Mouse (Mus musculus): Measurements from ENCODE around the gene Cpm. TPM values are rescaled to one million over a fixed set of nuclear protein-coding genes. Genes with fewer than 3 reads are reported as not detected.

Cpm gene
- polyA plus RNA-seq, 1 experiment from 2014 or later: 3.1 TPM

DNA sequence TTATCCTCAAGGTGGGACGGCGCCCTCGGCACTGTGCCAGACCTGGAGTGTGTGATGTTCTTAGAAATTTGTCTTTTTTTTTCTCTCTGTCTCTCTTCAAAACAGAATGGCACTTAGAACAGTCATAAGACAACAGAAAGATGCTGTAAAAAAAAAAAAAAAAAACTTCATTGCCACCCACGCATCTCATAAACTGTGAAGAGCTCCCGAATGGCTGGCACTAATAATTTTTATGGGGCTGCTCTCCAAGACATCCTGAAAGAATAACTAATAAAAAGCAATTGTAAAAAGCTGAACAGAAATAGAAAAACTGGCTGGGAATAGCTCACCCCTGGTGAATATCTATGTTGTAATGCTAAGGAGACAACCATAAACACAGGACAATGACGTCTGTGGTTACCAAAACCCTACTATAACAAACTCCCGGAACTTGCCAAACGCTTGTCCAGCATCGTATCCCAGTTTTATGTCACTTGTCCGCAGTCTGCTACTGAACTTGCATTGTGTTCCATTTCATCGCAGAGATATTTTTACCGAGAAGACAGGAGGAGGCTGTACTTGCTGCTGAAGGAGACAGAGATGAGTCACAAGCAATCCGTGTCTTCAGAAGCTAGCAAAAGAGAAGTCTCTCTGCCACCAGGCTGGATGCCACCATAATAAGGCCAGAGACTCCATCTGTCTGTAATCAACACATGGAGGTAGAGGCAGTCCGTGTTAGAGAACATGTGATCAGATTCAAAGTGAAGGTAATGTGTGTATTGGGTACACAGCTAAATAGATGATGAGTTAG is 25.3 kb upstream of the Cpm start:
- H3K27ac ChIP-seq (replicated peaks): no peak overlapping the region
- no peaks in the 10 kb centered on the region for H3K9me3 ChIP-seq
- no peak overlapping the region for H3K9ac ChIP-seq
- no peaks in the 10 kb centered on the region for H3K4me1 ChIP-seq
- H3K4me2 ChIP-seq: no peak overlapping the region
- WGBS: 85% methylated on average over 14 of the region's 14 CpGs
- H3K36me3 ChIP-seq: no peaks in the 10 kb centered on the region
- no peak for ATAC-seq (ENCODE audit: extremely low read depth, insufficient number of reproducible peaks, low FRiP score, low TSS enrichment)
- no peaks in the 10 kb centered on the region for H3K27me3 ChIP-seq (replicated peaks)
- H3K4me3 ChIP-seq: no peak overlapping the region

DNA sequence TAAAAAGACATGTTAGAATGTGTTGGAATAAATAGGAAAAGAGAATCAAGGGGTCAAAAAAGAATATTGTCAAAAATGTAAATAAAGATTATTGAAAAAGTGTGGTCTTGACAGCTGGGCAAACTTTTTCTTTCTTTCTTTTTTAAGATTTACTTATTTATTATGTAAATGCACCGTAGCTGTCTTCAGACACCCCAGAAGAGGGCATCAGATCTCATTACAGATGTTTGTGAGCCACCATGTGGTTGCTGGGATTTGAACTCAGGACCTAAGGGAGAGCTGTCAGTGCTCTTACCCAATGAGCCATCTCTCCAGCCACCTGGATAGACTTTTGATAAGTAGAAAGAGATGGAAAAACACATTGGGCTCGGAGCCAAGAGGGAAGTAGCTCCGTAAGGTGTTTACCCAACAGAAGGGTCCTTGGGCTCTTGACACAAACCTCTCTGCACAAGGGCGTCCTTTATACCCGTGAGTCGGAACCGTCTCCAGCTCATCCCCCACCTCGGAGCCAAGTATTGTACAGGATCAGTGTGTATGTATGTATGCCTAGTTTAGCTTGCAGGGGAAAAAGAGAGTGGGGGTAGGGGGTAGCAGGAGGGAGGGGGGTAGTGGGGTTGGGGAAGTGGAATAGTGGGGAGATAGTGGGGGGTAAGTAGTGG is 24.5 kb upstream of the Cpm start:
- Histone ChIP-seq H3K4me2 (no peak overlapping the region), H3K27ac (replicated peaks) (no peak overlapping the region), H3K9ac (no peak overlapping the region), H3K27me3 (replicated peaks) (no peaks in the 10 kb centered on the region), H3K4me1 (no peaks in the 10 kb centered on the region), H3K4me3 (no peak overlapping the region), H3K9me3 (no peaks in the 10 kb centered on the region), H3K36me3 (no peaks in the 10 kb centered on the region)
- 88% methylated on average over 8 of the region's 8 CpGs for WGBS
- no peak for ATAC-seq (ENCODE audit: extremely low read depth, insufficient number of reproducible peaks, low FRiP score, low TSS enrichment)

DNA sequence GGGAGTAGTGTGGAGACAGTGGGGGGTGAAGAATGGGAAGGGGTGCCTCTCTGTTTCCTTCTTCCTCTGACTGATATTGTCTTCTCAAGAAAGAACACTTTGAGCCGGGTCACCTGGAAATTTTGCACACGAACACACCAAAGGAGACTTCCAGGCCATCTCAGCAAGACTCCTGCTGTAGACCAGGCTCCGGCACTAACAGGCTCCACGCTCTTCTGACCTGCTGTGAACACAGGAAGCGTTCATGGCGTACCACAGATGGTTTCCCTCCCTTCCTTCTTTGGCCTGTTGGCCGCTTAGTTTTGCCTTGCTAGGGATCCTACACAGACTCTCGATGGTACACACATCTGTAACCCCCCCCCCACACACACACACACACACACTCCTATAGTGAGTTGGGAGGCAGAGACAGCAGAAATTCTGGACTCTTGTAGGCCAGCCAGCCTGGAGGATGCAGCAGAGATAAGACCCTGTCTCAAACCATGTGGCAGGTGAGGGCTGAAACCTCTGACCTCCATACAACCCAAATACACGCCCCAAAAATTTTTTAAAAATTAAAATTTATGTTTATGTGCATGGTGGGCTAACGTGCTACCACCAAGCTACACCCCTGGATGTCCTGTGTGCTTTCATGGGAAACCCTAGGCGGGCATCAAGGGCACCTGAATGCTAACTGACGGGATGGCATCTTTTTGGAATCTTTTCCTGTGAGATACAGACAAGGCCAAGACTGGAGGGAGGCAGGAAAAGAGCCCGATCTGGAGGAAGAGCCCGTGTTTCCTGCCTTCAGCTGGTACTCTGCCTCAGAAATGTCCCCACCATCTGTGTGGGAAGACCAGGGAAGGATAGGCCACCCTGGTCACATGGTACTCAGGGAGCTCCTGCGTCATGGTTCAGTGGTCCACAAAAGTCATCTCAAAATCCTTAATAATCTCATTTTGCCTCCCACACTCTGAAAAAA is 23.7 kb upstream of the Cpm start:
- no peak overlapping the region for H3K4me3 ChIP-seq
- H3K4me2 ChIP-seq: no peak overlapping the region
- no peak overlapping the region for H3K9ac ChIP-seq
- H3K4me1 ChIP-seq: no peaks in the 10 kb centered on the region
- WGBS: 75% methylated on average over 15 of the region's 15 CpGs
- no peaks in the 10 kb centered on the region for H3K36me3 ChIP-seq
- H3K27me3 ChIP-seq (replicated peaks): no peaks in the 10 kb centered on the region
- ATAC-seq (ENCODE audit: extremely low read depth, insufficient number of reproducible peaks, low FRiP score, low TSS enrichment): no peak
- H3K9me3 ChIP-seq: no peaks in the 10 kb centered on the region
- H3K27ac ChIP-seq (replicated peaks): no peak overlapping the region

DNA sequence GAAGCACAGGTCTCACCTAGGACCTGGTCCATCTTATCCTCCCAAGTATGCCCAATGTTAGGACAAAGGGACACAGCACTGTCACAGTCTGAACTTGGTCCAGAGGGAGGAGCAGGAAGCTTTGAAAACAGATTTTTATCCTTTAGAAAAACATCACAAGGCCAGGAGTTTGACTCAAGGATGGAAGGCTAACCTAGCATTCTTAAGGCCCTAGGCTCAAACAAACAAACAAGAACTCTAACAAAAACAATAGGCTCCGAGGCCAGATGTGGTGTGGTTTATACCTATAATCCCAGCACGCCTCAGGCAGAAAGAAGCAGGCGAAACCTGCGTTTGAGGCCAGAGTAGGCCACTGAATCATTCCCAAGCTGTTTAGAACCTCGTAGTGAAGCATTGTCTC is 22.9 kb upstream of the Cpm start:
- Histone ChIP-seq H3K27me3 (replicated peaks) (no peaks in the 10 kb centered on the region), H3K4me1 (no peaks in the 10 kb centered on the region), H3K9ac (no peak overlapping the region), H3K4me2 (no peak overlapping the region), H3K9me3 (no peaks in the 10 kb centered on the region), H3K4me3 (no peak overlapping the region), H3K36me3 (no peaks in the 10 kb centered on the region), H3K27ac (replicated peaks) (no peak overlapping the region)
- no peak for ATAC-seq (ENCODE audit: extremely low read depth, insufficient number of reproducible peaks, low FRiP score, low TSS enrichment)
- WGBS: 71% methylated on average over 5 of the region's 5 CpGs

- ATAC-seq (ENCODE audit: extremely low read depth, insufficient number of reproducible peaks, low FRiP score, low TSS enrichment): no peak
- no peaks in the 10 kb centered on the region for H3K27me3 ChIP-seq (replicated peaks)
- WGBS: 80% methylated on average over 20 of the region's 20 CpGs
- H3K36me3 ChIP-seq: no peaks in the 10 kb centered on the region
- H3K9ac ChIP-seq: no peak overlapping the region
- no peak overlapping the region for H3K4me2 ChIP-seq
- H3K4me1 ChIP-seq: no peaks in the 10 kb centered on the region
- no peaks in the 10 kb centered on the region for H3K9me3 ChIP-seq
- no peak overlapping the region for H3K27ac ChIP-seq (replicated peaks)
- H3K4me3 ChIP-seq: no peak overlapping the region
These were observed 22.1 kb upstream of the Cpm start for GRCm38 (mm10) chr10:117607051-117607803.

DNA sequence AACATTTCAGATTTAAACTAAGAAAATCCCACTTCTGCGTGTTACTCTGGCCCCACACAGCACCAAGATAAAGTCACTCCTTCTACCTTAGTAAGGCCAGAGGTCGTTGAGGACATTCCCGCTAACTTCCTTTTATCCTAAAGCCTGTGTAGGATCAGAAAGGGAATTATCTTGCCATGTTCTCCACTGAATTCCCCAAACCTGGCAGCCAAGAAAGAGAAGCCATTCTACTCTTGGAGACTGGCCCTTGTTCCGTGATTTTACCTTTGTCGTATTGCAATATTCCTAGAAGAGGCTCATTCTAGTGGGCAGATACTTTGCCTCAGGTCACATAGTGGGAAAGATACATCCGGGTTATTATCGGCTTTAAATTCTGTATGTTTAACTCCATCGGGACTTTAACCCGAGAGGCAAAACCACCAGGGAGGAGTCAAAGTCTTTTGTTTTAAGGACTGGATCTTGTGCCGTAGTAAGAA is 21.5 kb upstream of the Cpm start:
- H3K4me3 ChIP-seq: no peak overlapping the region
- no peak overlapping the region for H3K27ac ChIP-seq (replicated peaks)
- H3K9me3 ChIP-seq: no peaks in the 10 kb centered on the region
- no peaks in the 10 kb centered on the region for H3K4me1 ChIP-seq
- H3K4me2 ChIP-seq: no peak overlapping the region
- H3K27me3 ChIP-seq (replicated peaks): no peaks in the 10 kb centered on the region
- no peak overlapping the region for H3K9ac ChIP-seq
- no peak for ATAC-seq (ENCODE audit: extremely low read depth, insufficient number of reproducible peaks, low FRiP score, low TSS enrichment)
- WGBS: 85% methylated on average over 10 of the region's 10 CpGs
- no peaks in the 10 kb centered on the region for H3K36me3 ChIP-seq

DNA sequence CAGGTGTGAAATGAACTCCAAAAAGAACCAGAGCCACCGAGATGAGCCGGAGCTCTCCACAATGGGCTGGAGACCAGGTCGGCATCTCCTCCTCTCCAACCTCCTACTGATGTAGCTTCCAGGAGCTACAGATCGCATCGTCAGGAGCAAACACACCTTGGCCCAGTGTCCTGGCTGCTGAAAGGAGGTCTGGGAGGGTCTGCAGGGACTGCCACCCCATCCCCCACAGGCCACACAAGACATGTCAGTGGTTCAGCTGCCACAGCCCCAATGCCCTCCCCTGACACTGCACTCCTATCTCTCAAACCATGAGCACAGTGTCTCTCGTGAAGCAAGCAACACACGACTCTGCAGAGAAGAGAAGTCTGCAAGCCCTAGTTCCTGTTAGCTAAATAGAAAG is 20.8 kb upstream of the Cpm start:
- H3K4me2 ChIP-seq: no peak overlapping the region
- no peak overlapping the region for H3K4me3 ChIP-seq
- no peaks in the 10 kb centered on the region for H3K4me1 ChIP-seq
- 78% methylated on average over 7 of the region's 7 CpGs for WGBS
- no peak for ATAC-seq (ENCODE audit: extremely low read depth, insufficient number of reproducible peaks, low FRiP score, low TSS enrichment)
- no peak overlapping the region for H3K27ac ChIP-seq (replicated peaks)
- H3K36me3 ChIP-seq: no peaks in the 10 kb centered on the region
- no peaks in the 10 kb centered on the region for H3K9me3 ChIP-seq
- no peak overlapping the region for H3K9ac ChIP-seq
- no peaks in the 10 kb centered on the region for H3K27me3 ChIP-seq (replicated peaks)

GRCm38 (mm10) chr10:117608988-117609809 is 20.1 kb upstream of the Cpm start:
- Histone ChIP-seq H3K4me1 (no peaks in the 10 kb centered on the region), H3K9me3 (no peaks in the 10 kb centered on the region), H3K9ac (no peak overlapping the region), H3K36me3 (no peaks in the 10 kb centered on the region), H3K27me3 (replicated peaks) (no peaks in the 10 kb centered on the region), H3K27ac (replicated peaks) (no peak overlapping the region), H3K4me3 (no peak overlapping the region), H3K4me2 (no peak overlapping the region)
- WGBS: 83% methylated on average over 7 of the region's 7 CpGs
- ATAC-seq (ENCODE audit: extremely low read depth, insufficient number of reproducible peaks, low FRiP score, low TSS enrichment): no peak

DNA sequence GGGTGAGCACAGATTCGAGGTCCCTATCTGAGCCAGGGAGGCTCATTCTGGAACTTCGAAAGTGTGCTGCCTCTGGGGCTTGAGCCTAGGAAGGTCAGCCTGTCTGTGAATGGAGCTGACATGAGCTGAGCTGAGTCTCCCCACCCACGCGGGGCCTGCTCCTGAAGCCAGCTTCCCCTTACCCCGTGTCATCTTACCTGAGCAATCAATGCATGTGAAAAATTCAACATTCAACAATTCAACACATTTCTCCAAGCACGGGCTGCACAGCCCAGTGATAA is 19.6 kb upstream of the Cpm start:
- WGBS: 75% methylated on average over 6 of the region's 6 CpGs
- Histone ChIP-seq H3K4me1 (no peaks in the 10 kb centered on the region), H3K36me3 (no peaks in the 10 kb centered on the region), H3K4me2 (no peak overlapping the region), H3K27me3 (replicated peaks) (no peaks in the 10 kb centered on the region), H3K9me3 (no peaks in the 10 kb centered on the region), H3K27ac (replicated peaks) (no peak overlapping the region), H3K9ac (no peak overlapping the region), H3K4me3 (no peak overlapping the region)
- ATAC-seq (ENCODE audit: extremely low read depth, insufficient number of reproducible peaks, low FRiP score, low TSS enrichment): no peak

DNA sequence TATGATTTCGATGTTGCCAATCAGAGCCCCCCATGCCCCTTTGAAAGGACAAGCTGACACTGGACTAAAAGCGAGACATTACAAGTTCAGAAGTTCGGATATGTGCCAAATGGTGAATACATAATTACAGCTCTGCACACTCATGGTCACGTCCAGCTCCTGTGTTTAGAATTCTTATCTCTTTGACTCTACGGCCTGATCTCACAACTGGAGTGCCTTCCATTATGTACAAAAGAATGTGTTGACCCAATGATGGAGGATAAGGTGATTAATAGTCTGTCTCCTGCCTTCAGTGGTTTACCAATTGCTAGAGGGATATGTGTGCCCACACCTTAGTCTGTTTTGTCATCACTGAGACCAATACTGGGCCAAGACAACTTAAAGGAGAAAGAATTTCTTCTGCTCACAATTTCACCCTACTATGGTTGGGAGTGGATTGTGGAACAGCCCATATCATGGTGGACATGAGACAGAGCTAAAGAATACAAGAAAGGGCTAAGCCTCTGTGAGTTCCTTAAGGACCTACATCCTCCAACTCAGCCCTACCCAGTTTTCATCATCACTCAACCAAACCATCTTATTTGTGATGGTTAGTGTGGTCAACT is 19.0 kb upstream of the Cpm start:
- no peak for ATAC-seq (ENCODE audit: extremely low read depth, insufficient number of reproducible peaks, low FRiP score, low TSS enrichment)
- H3K27ac ChIP-seq (replicated peaks): no peak overlapping the region
- WGBS: 64% methylated on average over 5 of the region's 5 CpGs

More for the DNA sequence above, 19.0 kb upstream of the Cpm start:
- Histone ChIP-seq H3K36me3 (no peaks in the 10 kb centered on the region), H3K4me2 (no peak overlapping the region), H3K27me3 (replicated peaks) (no peaks in the 10 kb centered on the region), H3K4me1 (no peaks in the 10 kb centered on the region), H3K4me3 (no peak overlapping the region), H3K9me3 (no peaks in the 10 kb centered on the region), H3K9ac (no peak overlapping the region)

Measured in heart, embryonic 13.5 days (tissue).